Mouse (Mus musculus) adrenal gland, postnatal 25 days (tissue): ENCODE data around the gene Scaf8. TPM values are rescaled to one million over a fixed set of nuclear protein-coding genes. Genes with fewer than 3 reads are reported as not detected.

Experiments used
- DNase-seq: peaks from one replicate; pipeline ENCODE4 v3.0.0; 2021; ENCODE audit warnings: mixed read lengths
- total RNA-seq: library from RNA; stranded (reverse); gene quantifications from 2 replicates; pipeline ENCODE4 v1.2.3, GENCODE M21; 2021

The Scaf8 gene
- total RNA-seq, 1 experiment from 2014 or later, result 47.1 TPM

DNA sequence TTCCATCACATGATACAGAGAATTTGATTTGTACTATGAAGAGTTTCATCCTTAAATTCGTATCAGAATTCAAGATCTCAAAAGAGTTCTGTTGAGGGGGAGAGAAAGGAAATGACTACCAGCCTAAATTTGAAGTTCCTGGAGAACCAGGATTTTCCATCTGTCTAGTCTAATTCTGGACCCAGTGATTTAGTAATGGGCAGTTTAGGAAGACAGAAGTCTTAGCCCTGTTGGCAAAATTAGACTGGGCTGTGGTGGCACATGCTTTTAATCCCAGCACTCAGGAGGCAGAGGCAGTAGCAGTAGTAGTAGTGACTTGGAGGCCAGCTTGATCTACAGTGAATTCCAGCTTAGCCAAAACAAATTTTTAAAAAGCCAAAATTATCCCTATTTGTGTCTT, 93.7 kb downstream of the Scaf8 start:
- DNase-seq, result no peak

DNA sequence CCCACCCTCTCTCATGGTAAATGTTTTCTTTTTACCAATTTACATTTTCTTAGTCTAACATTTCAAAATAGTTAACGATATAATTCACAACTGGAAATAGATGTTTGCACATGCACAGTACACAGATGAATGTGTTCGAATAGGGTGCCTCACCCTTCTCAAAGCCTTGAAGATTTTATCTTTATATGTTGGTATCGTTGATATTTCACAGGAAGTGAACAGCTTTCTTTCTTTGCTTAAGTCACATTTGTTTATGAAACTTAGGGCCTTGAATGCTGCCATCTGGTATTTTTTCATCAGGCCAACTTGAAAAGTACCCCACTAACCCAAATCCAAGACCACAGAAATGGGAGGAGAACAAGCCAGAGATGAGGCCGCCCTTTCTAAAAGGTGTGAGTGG, 94.8 kb downstream of the Scaf8 start:
- DNase-seq, result no peak

DNA sequence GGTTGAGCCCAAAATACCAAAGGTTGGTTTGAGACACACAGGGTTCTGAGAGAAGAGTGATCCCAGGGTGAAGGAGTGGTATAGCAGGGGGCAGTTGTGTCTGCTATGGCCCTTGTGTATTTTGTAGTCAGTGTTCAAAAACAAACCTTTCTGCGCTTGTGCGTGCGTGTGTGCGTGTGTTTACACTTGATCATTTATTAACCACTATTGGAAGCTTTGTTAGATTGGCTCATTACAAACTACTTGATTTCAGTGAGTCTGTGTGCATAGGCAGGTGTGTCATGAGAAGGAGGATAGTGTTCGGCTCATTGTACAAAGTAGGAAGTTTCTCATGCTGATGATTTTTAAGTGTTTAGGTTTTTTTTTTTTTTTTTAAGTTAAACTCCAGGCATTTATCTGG, 95.4 kb downstream of the Scaf8 start:
- DNase-seq, result no peak

DNA sequence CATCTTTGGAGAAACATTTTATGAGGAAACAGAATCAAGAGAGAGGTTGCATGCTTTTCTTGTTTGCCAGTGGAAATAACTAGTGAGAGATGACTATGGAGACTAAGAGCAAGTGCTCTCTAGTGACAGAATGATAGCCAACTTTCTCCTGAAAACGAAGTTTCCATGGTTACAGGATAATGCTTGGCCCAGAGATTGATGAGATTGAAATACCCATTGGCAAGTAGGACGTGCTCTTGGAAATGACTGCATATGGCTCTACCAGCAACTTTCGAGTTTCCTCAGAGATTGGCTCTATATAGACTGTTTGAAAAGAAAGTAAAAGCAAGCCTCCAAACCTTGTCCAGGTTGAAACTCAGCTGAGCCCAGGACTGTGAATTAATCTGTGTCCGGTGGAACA, 97.3 kb downstream of the Scaf8 start:
- DNase-seq, result no peak

DNA sequence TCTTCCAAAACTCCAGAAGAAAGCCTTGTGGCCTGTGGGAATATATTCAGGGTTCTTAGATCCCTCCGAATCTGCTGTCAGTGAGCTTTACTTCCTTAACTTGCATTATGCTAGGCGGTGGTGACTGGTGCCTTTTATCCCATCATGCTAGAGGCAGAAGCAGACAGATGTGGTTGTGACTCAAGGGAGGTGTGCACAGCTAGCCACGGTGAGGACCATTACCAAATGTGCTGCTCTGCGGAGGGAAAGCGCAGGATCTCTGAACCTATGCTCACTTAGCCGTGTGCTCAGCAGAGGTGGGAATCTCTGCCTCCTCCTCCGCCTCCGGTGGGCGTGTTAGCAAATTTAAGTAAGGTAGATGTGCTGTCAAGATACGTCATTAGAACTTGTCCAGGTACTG, 98.1 kb downstream of the Scaf8 start:
- DNase-seq, result no peak

DNA sequence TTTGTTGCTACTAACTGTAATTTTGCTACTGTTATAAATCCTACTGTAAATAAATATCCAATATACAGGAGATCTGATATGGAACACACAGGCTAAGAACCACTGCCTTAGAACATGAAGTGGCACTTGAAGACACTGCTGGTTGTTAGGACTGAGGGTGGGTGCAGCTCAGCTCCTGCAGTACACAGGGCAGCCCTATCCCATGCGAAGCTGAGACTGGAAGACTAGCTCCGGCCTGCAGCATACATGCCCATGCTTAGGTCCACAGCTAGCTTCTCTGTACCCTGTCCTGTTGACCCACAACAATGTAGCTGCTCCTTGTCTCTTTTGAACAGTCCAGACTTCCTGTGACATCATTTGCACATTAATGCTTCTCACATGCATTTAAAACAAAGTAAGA, 100.1 kb downstream of the Scaf8 start:
- DNase-seq, result no peak

DNA sequence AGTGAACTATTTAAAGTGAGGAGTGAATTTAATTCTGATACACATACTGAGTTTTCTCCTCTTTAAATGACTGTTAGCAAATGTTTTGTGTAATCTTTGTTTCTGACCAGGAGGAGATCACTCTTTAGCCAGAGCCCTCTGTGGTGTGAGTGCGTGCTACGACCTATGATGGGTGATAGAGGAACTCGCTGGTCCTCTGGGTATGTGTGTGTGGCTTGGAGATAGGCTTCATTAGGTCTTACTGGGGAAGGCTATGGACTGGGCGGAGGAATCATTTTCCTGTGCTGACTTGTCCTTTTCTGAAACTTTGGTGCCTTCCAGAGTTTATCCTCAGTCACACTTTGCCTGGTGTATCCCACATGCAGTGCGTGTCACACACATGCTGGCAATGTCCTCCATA, 102.3 kb downstream of the Scaf8 start:
- no peak for DNase-seq

DNA sequence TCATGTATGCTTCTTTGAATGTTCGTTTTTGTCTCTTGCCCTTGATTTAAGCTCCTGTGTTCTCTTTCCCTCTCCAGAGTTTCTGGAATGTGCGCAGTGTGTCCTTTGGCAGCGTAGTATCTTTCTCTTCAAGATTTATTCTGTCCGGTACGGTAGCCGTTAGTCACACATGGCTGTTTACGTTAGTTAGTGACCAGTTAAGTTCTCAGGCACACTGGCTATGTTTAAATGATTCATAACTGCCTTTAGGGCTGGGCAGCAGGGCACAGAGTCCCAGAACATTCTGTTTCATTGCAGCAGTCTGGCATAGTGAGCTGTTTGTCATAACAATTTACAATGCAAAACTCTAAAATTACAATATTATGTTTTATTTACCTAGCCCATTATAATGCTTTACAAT, 103.6 kb downstream of the Scaf8 start:
- no peak for DNase-seq

DNA sequence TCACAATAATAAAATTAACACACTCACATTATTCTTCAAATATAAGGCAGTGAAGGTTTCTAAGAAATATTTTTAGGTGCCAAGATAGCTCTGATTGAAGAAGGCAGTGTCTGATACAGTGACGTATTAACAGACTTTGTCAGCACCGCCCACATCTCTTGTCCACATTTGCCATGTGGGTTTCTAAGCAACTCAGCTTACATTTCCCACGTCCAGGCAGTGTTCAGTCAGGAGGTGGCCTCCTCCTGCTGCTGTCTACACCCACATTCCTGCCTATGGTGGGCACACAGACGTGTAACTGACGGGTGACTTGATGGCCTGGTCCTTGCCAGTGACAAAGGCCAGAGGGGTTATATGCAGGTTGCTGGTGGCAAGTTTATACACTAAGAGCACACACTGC, 104.1 kb downstream of the Scaf8 start:
- no peak for DNase-seq

DNA sequence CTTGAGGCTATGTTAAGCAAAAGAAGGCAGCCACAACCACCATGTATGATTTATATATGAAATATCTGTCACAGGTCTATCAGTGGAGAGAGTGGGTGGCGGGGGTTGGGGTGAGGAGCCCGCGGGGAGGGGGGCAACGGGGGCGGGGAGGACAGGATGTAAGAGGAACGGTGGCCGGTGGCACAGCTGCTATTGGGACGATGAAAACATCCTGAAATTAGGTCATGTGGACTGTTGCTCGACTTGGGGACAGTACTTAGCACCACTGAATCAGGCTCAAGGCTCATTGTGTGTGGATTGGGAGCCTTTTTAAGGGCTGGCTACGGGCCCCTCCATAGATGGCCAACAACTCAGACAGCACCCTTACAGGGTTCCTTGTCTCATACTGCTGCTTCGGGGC, 105.4 kb downstream of the Scaf8 start:
- no peak for DNase-seq

DNA sequence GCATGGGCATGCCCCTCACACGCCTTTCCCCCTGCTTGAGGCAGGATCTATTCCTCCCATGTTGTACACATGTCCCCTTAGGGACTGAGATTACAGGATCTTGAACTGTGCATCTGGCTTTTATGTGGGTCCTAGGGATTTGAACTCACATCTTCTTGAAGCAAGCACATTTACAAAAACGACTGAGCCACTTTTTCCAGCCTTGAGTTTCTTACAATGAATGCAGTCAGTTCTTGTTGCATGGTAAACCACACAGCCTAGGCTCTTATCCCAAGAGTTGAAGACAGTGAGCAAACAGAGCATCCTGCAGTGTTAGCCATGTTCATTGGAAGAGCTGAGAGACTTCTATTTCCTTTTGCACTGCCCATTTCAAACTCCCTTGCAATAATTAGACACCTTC, 108.3 kb downstream of the Scaf8 start:
- no peak for DNase-seq

DNA sequence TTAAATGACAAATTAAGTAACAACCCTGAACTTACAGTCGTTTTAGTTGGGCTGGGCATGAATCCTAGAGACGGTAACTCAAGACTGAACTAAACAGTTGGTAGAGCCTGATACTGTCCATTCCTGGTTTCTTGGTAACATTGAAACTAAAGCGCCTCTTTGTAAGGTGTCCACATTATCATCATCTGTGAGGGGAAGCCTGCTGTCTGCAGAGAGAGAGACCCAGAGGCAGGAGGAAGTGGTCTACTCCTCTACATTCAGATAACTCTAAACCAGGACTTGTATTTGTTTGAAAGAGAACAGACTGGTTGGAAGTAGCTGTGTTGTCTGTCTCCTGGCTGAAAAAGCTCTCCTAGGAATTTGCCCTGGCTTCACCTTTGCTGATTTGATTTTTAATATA, 108.9 kb downstream of the Scaf8 start:
- no peak for DNase-seq

DNA sequence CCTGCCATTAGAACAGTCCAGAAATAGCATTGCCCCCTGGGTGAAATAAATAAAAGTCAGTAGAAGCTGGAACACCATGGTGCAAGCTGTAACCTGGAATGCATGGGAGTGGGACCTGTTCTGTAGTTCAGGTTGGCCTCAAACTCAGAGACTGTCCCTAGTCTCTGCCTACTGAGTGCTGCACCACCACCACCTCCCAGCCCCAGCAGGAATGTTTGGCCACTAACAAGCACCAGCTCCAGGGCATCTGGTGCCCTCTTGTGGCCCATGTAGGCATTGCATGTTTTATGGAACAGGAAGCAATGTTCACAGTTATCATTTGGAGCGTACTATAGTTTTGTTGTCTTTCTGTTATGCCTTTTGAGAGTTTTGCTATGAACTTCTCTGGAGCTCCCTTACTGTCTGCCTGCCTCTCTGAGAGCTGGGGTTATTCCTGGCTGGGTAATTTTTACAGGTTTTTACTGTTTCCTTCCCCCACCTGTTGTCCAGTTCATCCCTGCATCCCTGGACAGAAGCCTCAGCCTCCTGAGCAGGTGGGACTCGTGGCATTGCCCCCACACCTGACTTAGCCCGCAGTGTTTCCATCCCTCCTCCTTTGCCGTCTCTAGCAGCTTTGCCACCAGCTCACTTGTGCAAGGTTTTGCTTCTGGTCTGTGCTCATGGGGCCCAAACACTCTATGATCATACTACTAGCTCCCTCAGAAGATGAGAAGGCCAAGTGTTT, 109.8 kb downstream of the Scaf8 start:
- DNase-seq, result peak; percentile 84

DNA sequence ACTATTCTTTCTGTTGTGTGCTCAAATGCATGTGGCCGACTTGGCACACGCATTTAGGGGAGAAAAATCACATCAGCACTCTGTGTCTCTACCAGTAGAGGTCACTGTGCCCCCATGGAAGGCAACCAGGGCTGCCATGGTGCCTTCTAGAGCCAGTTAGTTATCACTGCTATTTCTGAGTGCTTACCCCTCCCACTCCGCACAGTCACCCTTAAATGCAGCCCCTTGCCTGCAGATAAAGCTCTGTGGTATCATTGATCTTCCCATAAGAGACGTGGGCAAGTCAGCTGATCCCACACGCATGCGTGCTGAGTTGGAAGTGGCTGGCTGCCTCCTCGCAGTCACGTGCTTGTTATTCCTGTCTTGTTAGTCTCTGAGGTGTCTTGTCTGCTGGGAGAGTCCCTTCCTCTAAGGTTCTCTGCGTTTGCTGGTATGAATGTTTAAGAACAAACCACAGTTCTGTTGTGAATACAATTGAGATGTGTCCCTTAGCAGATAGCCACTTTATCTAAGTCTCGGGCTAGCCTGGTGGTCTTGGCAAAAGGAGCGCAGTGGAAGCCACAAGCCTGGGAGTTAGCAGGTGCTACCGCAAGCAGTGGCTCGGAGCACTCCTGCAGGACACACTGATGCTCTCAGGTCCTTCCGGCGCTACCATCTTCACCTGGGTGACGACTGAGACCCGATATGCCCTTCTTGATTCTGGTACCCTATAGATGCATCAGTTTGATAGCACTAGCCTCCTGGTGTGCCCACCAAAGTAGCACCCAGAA, 115.6 kb downstream of the Scaf8 start:
- DNase-seq, result peak; percentile 48

DNA sequence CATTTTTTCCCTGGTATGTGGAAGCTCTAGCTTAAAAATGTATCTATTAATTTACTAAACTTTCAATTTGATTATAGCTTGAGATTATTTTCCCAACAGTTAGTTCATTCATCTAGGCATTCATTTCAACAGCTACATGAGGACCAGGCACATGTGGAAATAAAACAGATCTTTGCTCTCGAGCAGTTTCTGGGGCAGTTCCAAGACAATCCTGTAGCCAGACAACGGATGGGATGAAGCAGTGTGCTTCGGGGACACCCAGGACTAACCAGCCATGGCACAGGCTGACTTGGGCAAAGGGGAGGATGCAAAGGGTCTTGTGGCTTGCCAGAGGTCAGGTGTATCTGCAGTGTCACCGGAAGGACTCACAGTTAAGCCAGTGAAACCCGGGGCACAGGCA, 117.9 kb downstream of the Scaf8 start:
- no peak for DNase-seq

DNA sequence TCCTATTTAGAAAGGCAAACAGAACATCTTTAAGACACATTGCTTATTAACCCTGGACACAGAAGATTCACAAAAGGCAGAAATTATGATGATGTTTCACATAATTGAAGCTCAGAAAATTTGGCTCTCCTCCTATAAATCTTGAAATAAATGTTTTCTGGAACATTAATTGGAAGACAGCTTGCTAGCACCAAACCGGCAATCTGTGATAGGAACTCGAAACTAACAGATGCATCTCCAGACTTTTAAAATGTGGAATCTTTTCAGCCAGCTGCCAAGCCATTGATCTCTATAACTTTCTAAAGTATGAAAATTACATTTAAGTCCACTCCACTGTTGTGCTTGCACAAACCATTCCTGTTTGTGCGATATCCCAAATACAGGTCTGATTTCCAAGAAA, 128.9 kb downstream of the Scaf8 start:
- DNase-seq, result no peak

DNA sequence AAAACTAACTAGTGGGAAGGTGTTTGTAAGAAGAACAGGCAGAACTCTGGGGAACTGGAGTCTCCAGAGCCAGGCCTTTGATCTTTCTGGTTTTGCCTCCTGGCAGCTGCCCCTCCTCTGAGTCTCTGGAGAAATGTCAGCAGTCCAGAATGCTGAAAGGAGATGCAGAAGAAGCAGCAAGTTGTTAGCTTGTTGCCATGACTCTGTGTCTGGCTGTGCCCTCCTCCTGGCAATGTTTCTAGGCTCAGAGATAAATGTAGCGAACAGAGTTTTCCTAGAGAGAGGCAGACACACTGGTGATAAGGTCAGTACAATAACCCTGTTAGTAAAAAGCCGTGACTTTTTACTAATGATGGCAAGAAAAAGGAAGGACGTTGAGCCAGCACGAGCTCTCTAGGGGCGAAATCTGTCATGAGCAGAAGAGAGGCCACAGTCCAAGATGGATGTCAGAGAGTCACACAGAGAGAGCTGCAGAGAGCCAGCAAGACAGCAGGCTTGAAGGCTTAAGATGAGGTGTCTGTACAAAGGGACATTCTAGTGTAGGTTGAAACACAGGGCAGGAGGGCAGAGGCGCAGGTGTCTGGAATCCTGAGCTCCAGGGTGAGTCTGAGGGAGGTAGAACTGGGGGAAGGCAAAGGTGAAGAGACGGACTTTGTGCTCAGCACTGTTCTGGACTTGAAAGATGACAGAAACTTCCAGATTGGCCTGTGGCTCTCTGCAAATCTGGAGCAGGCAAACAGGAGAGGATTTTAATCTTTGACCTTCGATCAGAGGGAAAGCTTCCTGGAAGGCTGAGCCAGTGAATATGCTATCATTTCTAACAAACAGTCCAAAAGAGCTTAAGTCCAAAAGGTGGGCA, 130.3 kb downstream of the Scaf8 start:
- peak; percentile 13 for DNase-seq

DNA sequence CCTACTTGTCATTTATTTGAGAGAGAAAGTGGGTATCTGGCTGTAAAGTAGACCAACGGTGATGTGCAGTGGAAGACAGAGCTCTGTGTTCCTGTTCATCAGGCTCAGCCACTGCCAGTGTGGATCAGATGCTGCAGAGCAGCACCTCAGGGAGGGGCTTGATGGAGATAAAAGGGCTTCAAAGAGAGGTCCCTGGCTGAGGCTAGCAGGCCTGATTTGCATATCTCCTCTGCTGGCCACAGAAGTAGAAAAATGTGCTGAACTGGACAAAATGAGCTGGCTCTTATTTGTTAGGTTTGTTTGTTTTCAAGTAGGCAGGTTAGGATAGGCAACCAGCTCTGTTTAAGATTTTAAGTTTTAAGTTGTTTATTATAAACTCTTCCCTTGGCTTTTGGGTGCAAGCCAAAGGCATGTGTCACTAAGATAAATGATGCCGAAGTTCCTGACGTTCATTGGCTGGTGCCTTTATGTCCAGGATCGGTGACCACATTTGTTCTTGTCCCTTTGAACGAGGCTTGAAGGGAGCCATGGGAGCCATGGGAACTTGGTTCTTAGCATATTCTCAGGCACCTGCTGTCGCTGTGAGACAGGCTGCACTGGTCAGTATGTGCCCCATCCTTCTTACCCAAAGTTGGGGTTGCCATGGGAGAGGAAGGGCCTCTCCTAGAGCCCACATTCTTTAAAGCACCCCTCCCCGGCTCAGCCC, 132.0 kb downstream of the Scaf8 start:
- no peak for DNase-seq
